Mouse (Mus musculus): ENCODE measurements around the gene Ucma.
"Not testable (repeated sequence)": the region's sequence is repeated elsewhere in the genome, so short reads cannot be mapped to it uniquely, and the experiment has no call there.

The Ucma gene

GRCm38 (mm10) chr2:4975807-4976206 lies at the start of gene Ucma:
Gene Ucma, plus strand, starts transcription at chr2:4976122.
- DNase-seq: no peak

GRCm38 (mm10) chr2:4927391-4927790 lies 48.5 kb upstream of the Ucma start:
- no peak for DNase-seq

- no peak for DNase-seq
Observed at GRCm38 (mm10) chr2:4929230-4929629, 46.7 kb upstream of the Ucma start.

- DNase-seq: no peak
Observed at GRCm38 (mm10) chr2:4934516-4934915, 41.4 kb upstream of the Ucma start.

GRCm38 (mm10) chr2:4937931-4938330 lies 38.0 kb upstream of the Ucma start:
- DNase-seq: no peak

GRCm38 (mm10) chr2:4940861-4941260 lies 35.1 kb upstream of the Ucma start:
- DNase-seq: no peak

- DNase-seq: not testable (repeated sequence)
Observed at GRCm38 (mm10) chr2:4949691-4950090, 26.2 kb upstream of the Ucma start.

- DNase-seq: no peak
Observed at GRCm38 (mm10) chr2:4950986-4951385, 24.9 kb upstream of the Ucma start.

GRCm38 (mm10) chr2:4954216-4954760 lies 21.6 kb upstream of the Ucma start:
- DNase-seq: no peak

- no peak for DNase-seq
Observed at GRCm38 (mm10) chr2:4958039-4958438, 17.9 kb upstream of the Ucma start.

- DNase-seq: no peak
Observed at GRCm38 (mm10) chr2:4967806-4968205, 8.1 kb upstream of the Ucma start.

GRCm38 (mm10) chr2:4969083-4969482 lies 6.8 kb upstream of the Ucma start:
- DNase-seq: no peak

GRCm38 (mm10) chr2:4978091-4978490 lies 2.2 kb downstream of the Ucma start:
- DNase-seq: no peak

- DNase-seq: no peak
Observed at GRCm38 (mm10) chr2:4983987-4984386, 8.1 kb downstream of the Ucma start.

- DNase-seq: no peak
Observed at GRCm38 (mm10) chr2:4985000-4985399, 9.1 kb downstream of the Ucma start.

GRCm38 (mm10) chr2:4986798-4987197 lies 10.9 kb downstream of the Ucma start:
- no peak for DNase-seq

- DNase-seq: no peak
Observed at GRCm38 (mm10) chr2:4987388-4988180, 11.7 kb downstream of the Ucma start.

GRCm38 (mm10) chr2:4988826-4989424 lies 13.0 kb downstream of the Ucma start:
- no peak for DNase-seq

GRCm38 (mm10) chr2:4993584-4993983 lies 17.7 kb downstream of the Ucma start:
- no peak for DNase-seq

- no peak for DNase-seq
Observed at GRCm38 (mm10) chr2:4994436-4994835, 18.5 kb downstream of the Ucma start.

- no peak for DNase-seq
Observed at GRCm38 (mm10) chr2:4995646-4996045, 19.7 kb downstream of the Ucma start.

- no peak for DNase-seq
Observed at GRCm38 (mm10) chr2:4996421-4996824, 20.5 kb downstream of the Ucma start.

GRCm38 (mm10) chr2:4998905-4999304 lies 23.0 kb downstream of the Ucma start:
- DNase-seq: no peak

- DNase-seq: no peak
Observed at GRCm38 (mm10) chr2:5001266-5001665, 25.3 kb downstream of the Ucma start.

Measured in thymus, postnatal 14 days (tissue).